Mouse (Mus musculus): ENCODE data around the gene Maml2.

DNA sequence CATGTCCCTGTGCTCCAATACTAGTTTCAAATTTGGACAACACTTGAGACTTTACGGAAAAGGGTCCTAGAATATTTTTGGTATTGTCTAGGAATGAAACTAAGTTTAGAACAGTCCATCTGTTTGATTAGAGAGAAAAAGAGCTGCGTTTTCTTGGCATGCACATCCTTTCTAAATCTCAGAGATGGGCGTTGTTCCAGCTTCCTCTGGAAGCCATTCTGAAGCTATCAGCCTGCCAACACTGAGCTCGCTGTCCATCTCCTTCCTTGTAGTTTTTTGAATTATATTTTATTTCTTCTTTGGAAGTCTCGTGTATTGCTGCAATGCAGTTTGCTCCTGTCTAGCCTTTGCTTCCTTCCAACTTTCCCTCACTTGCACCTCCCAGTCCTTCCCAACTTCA lies 396.5 kb downstream of the Maml2 start:
- no peak for TF ChIP-seq CTCF (IDR thresholded peaks at IDR 0.05; ENCODE audit: control insufficient read depth, insufficient read depth, insufficient read length)
- no peak for TF ChIP-seq USF1 (IDR thresholded peaks at IDR 0.05; ENCODE audit: low read depth)
- no peak for TF ChIP-seq MAX (IDR thresholded peaks at IDR 0.05)
- no peak for TF ChIP-seq CEBPB (IDR thresholded peaks at IDR 0.05; ENCODE audit: low read depth)
- TF ChIP-seq MYOD1 (IDR thresholded peaks at IDR 0.05; ENCODE audit: control insufficient read depth, insufficient read length, low read depth): no peak
- no peak for TF ChIP-seq MYOG (IDR thresholded peaks at IDR 0.05; ENCODE audit: control insufficient read depth, extremely low read depth, insufficient read length)
- no peak for TF ChIP-seq FOSL1 (IDR thresholded peaks at IDR 0.05; ENCODE audit: insufficient read depth, low read length, poor library complexity, severe bottlenecking)

Measured in C2C12 (cell line).